In genomic region chr15:6625607-6626033, GRCm38 (mm10) we compare ENCODE assay signal across 8 mouse cellular contexts.
DNase-seq lines count a peak whose midpoint lies in the region; ATAC-seq and TF ChIP-seq lines count a peak whose summit lies in the region.

No protein-coding gene starts in this region.

- no peak for TF ChIP-seq POLR2A in cortical plate, adult 2 months (IDR thresholded peaks at IDR 0.05; ENCODE audit: extremely low read depth, insufficient read depth, low read length)

- no peaks in the 10 kb centered on the region for H3K36me3 ChIP-seq in limb, embryonic 13.5 days
- no peaks in the 10 kb centered on the region for H3K36me3 ChIP-seq in midbrain, embryonic 16.5 days (ENCODE audit: control insufficient read depth, insufficient read depth, low read length)

- H3K9ac ChIP-seq in limb, embryonic 13.5 days = no peak overlapping the region
- H3K9ac ChIP-seq in midbrain, embryonic 16.5 days (ENCODE audit: low read depth, low read length) = no peak overlapping the region

- TF ChIP-seq CTCF in cortical plate, adult 2 months (IDR thresholded peaks at IDR 0.05; ENCODE audit: extremely low read depth, insufficient read depth, low read length) = peak; percentile 49; the same call in 1 of the 2 replicates

- H3K4me1 ChIP-seq in cortical plate, adult 2 months (ENCODE audit: control insufficient read depth, insufficient read depth, low read length) = peaks cover 2% of the 10 kb centered on the region; the same call in 1 of the 2 replicates
- 0 out of 2 replicates have a peak, but pooled peaks cover 13% of the 10 kb centered on the region for H3K4me1 ChIP-seq in limb, embryonic 13.5 days
- H3K4me1 ChIP-seq in midbrain, embryonic 16.5 days (ENCODE audit: control insufficient read depth, insufficient read depth, low read length) = peaks cover 10% of the 10 kb centered on the region; the same call in 1 of the 2 replicates

- ATAC-seq in limb, embryonic 13.5 days (ENCODE audit: low FRiP score, low read depth) = no peak; the same call in 1 of the 2 replicates
- peak; percentile 82 for ATAC-seq in midbrain, embryonic 16.5 days

- no peak overlapping the region for H3K4me3 ChIP-seq in cortical plate, adult 2 months (ENCODE audit: insufficient read depth, low read length)
- no peak overlapping the region for H3K4me3 ChIP-seq in limb, embryonic 13.5 days
- H3K4me3 ChIP-seq in midbrain, embryonic 16.5 days (ENCODE audit: low read depth, low read length) = peak overlapping the region; percentile 20; the same call in 1 of the 2 replicates

- H3K27ac ChIP-seq in cortical plate, adult 2 months (ENCODE audit: insufficient read depth, low read length) = no peak overlapping the region
- no peak overlapping the region for H3K27ac ChIP-seq in limb, embryonic 13.5 days
- no peak overlapping the region for H3K27ac ChIP-seq in midbrain, embryonic 16.5 days (ENCODE audit: low read length)

- peak overlapping the region; percentile 42 for H3K4me2 ChIP-seq in limb, embryonic 13.5 days (replicated peaks)
- peak overlapping the region; percentile 61 for H3K4me2 ChIP-seq in midbrain, embryonic 16.5 days (ENCODE audit: low read length)

- 2% methylated on average over 6 of the region's 6 CpGs for WGBS in limb, embryonic 13.5 days
- 2% methylated on average over 6 of the region's 6 CpGs for WGBS in midbrain, embryonic 16.5 days

- DNase-seq in urinary bladder, postnatal 14 days (ENCODE audit: low spot score) = peak; percentile 46
- DNase-seq in urinary bladder, postnatal 10 days (ENCODE audit: low spot score) = no peak
- DNase-seq in heart, adult 9 months (ENCODE audit: low spot score in 2 of 2) = peak; percentile 28 to 38
- peak; percentile 72 for DNase-seq in kidney, adult 9 months
- DNase-seq in thymus, postnatal 10 days (ENCODE audit: low spot score in 2 of 2) = peak; percentile 44 to 76

- H3K27me3 ChIP-seq in limb, embryonic 13.5 days = no peaks in the 10 kb centered on the region
- H3K27me3 ChIP-seq in midbrain, embryonic 16.5 days (ENCODE audit: control insufficient read depth, insufficient read depth, low read depth, low read length) = no peaks in the 10 kb centered on the region

- no peaks in the 10 kb centered on the region for H3K9me3 ChIP-seq in limb, embryonic 13.5 days
- no peaks in the 10 kb centered on the region for H3K9me3 ChIP-seq in midbrain, embryonic 16.5 days (replicated peaks; ENCODE audit: control insufficient read depth, low read length, poor library complexity, severe bottlenecking)
